Mouse (Mus musculus) heart, embryonic 14.5 days (tissue): ENCODE data around the gene Olfr1501. TPM values are rescaled to one million over a fixed set of nuclear protein-coding genes. Genes with fewer than 3 reads are reported as not detected.
"Not testable (repeated sequence)": the region's sequence is repeated elsewhere in the genome, so short reads cannot be mapped to it uniquely, and the experiment has no call there.

Source experiments
- ATAC-seq: fragments of 200-750 bp; cut with Nextera tagmentation; 2 replicates; pipeline ENCODE4 v1.8.0; 2017; ENCODE audit warnings: low read depth, moderate TSS enrichment; ENCODE audit not compliant: insufficient number of reproducible peaks, insufficient read depth, low FRiP score
- H3K27ac ChIP-seq, 2 experiments: fragments of 200-500 bp in 1 of 2; fragments of 300-500 bp in 1 of 2; sonication (generic) in 1 of 2; replicated peaks in 1 of 2; 2 replicates each; pipeline ENCODE4 v1.5.1; 2012 to 2014; ENCODE audit warnings: low read depth in 2 of 2, low read length in 2 of 2, control low read depth in 1 of 2, mild to moderate bottlenecking in 1 of 2, mixed read lengths in 1 of 2; ENCODE audit not compliant: control insufficient read depth in 1 of 2, insufficient read depth in 1 of 2
- H3K27me3 ChIP-seq: fragments of 300-500 bp; sonication (generic); 2 replicates; pipeline ENCODE4 v1.6.1; 2014; ENCODE audit warnings: mild to moderate bottlenecking, low read length, control low read depth; ENCODE audit not compliant: control insufficient read depth, insufficient read depth
- H3K36me3 ChIP-seq: fragments of 300-500 bp; sonication (generic); 2 replicates; pipeline ENCODE4 v1.6.1; 2014; ENCODE audit warnings: mild to moderate bottlenecking, control low read depth, low read length, mixed read lengths; ENCODE audit not compliant: control insufficient read depth, insufficient read depth
- H3K4me1 ChIP-seq, 2 experiments: fragments of 200-500 bp in 1 of 2; fragments of 300-500 bp in 1 of 2; sonication (generic) in 1 of 2; 2 replicates each; pipeline ENCODE4 v1.6.1; 2012 to 2014; ENCODE audit warnings: low read length in 2 of 2, control low read depth in 1 of 2, mixed read lengths in 1 of 2; ENCODE audit not compliant: control insufficient read depth in 2 of 2, insufficient read depth in 2 of 2
- H3K4me2 ChIP-seq: fragments of 300-500 bp; sonication (generic); 2 replicates; pipeline ENCODE4 v1.6.1; 2014; ENCODE audit warnings: mild to moderate bottlenecking, low read length
- H3K4me3 ChIP-seq, 2 experiments: fragments of 200-500 bp in 1 of 2; fragments of 300-500 bp in 1 of 2; sonication (generic) in 1 of 2; 2 replicates each; pipeline ENCODE4 v1.5.1; 2012 to 2014; ENCODE audit warnings: low read length in 2 of 2, mild to moderate bottlenecking in 2 of 2, control low read depth in 1 of 2, low read depth in 1 of 2, moderate library complexity in 1 of 2; ENCODE audit not compliant: control insufficient read depth in 1 of 2, insufficient read depth in 1 of 2
- H3K9ac ChIP-seq: fragments of 300-500 bp; sonication (generic); 2 replicates; pipeline ENCODE4 v1.6.1; 2014; ENCODE audit warnings: mild to moderate bottlenecking, low read length
- H3K9me3 ChIP-seq: fragments of 300-500 bp; sonication (generic); 2 replicates; pipeline ENCODE4 v1.6.1; 2016; ENCODE audit warnings: low read length, control low read depth; ENCODE audit not compliant: control insufficient read depth
- whole genome bisulfite sequencing: fragments of 180-500 bp; shearing (Covaris S2); extraction: QIAGEN DNeasy Blood & Tissue Kit; methylation state at CpG from one replicate; pipeline ENCODE4 v1.1.7; 2014; 5-methylcytosine and 5-hydroxymethylcytosine counted together
- polyA plus RNA-seq: library from polyadenylated mRNA; unstranded; fragments of >200 nt; fragmentation: Nextera tagmentation; extraction: Ambion mirVana; gene quantifications from 2 replicates; pipeline ENCODE4 v1.2.1, GENCODE M21; 2014

The Olfr1501 gene
- polyA plus RNA-seq, 1 experiment from 2014 or later, result not detected

DNA sequence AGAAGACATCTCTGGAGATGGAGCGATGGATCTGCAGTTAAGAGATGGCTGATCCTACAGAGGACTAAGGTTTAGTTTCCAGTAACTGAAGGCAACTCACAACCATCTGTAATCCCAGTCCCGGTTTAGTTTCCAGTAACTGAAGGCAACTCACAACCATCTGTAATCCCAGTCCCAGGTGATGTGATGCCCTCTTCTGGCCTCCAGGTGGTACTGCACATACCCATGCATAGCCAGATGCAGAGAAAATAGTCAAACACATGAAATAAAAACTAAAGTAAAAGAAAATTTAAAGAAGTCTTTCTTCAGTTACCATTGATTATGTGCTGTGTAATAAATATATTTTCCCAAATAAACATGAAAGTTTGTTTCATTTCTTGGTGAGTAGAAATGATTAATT is 37.7 kb downstream of the Olfr1501 start:
- ATAC-seq, result no peak
- H3K4me1 ChIP-seq, result no peaks in the 10 kb centered on the region
- H3K4me2 ChIP-seq, result no peak overlapping the region
- WGBS, result 60% methylated on average over 2 of the region's 2 CpGs
- H3K9me3 ChIP-seq, result no peaks in the 10 kb centered on the region
- H3K27ac ChIP-seq, result no peak overlapping the region
- no peak overlapping the region for H3K4me3 ChIP-seq
- no peaks in the 10 kb centered on the region for H3K27me3 ChIP-seq
- H3K36me3 ChIP-seq, result no peaks in the 10 kb centered on the region
- no peak overlapping the region for H3K9ac ChIP-seq

DNA sequence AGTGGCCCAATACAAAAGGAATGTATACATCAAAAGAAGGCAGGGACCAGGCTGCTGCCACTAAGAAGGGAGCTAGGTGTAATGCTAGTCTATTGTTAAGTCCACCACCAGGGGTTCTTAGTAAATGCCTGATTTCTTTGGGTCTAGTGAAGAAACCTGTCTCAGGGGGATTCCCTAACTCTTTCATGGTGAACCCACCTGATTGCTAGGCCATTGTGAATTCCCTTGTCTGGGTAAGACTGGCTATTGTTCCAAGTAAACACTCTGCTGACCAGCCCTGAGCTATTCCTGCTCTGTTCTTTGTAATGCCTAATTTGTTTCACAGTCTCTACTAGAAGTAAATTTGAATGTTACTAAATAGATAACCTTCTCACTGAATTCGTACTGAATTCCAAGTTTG is 45.0 kb downstream of the Olfr1501 start:
- not testable (repeated sequence) for H3K4me1 ChIP-seq, H3K9ac ChIP-seq, H3K4me2 ChIP-seq, H3K27me3 ChIP-seq, H3K27ac ChIP-seq, ATAC-seq, H3K9me3 ChIP-seq, H3K36me3 ChIP-seq, H3K4me3 ChIP-seq
- WGBS, result 43% methylated on average over 1 of the region's 1 CpGs

DNA sequence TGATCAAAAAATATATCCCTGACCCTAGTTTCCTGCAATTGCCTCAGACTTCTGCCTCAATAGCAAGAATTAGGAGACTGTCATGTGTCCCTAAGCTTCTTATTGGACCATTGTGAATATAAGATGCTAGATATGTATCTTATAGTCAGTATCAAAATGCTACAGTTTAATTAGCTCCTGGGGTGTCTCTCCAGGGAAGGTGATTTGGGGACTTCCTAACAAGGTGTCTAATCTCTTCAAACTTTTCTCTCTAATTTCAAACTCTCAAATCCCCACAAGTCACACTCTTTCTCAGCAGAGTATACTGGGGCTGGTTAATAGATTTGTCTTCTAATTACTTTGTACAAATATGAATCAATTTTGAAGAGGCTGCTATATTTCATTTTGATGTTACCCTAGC is 52.4 kb downstream of the Olfr1501 start, which contains the start of gene Olfr1497:
Olfr1497 (minus strand) TSS at position 101 of the 400 bp plus-strand sequence.
- no peak within 1 kb of the TSS for H3K9ac ChIP-seq
- ATAC-seq, result no peak
- H3K4me1 ChIP-seq, result no peaks in the 10 kb centered on the region
- H3K4me2 ChIP-seq, result no peak within 1 kb of the TSS
- H3K4me3 ChIP-seq, result no peak within 1 kb of the TSS
- no peak within 1 kb of the TSS for H3K27ac ChIP-seq
- H3K9me3 ChIP-seq, result no peaks in the 10 kb centered on the region
- H3K27me3 ChIP-seq, result no peaks in the 10 kb centered on the region
- H3K36me3 ChIP-seq, result no peaks in the 10 kb centered on the region

Other genes with a start within 250 kb of the Olfr1501 start
- gene Olfr1487, start 233.3 kb downstream of the Olfr1501 start, polyA plus RNA-seq, result not detected in 2 replicates
- not detected in 2 replicates for gene Olfr1489, start 219.1 kb downstream of the Olfr1501 start, polyA plus RNA-seq
- not detected in 2 replicates for gene Olfr1490, start 199.6 kb downstream of the Olfr1501 start, polyA plus RNA-seq
- gene Olfr1491, start 153.4 kb downstream of the Olfr1501 start, polyA plus RNA-seq, result not detected in 2 replicates
- gene Olfr1493-ps1, start 127.4 kb downstream of the Olfr1501 start, polyA plus RNA-seq, result not detected in 2 replicates
- not detected in 2 replicates for gene Olfr1494, start 111.0 kb downstream of the Olfr1501 start, polyA plus RNA-seq
- gene Olfr1495, start 86.1 kb downstream of the Olfr1501 start, polyA plus RNA-seq, result not detected in 2 replicates
- not detected in 2 replicates for gene Olfr1496, start 72.8 kb downstream of the Olfr1501 start, polyA plus RNA-seq
- not detected in 2 replicates for gene Olfr1497, start 52.5 kb downstream of the Olfr1501 start, polyA plus RNA-seq
- not detected in 2 replicates for gene Olfr1499, start 31.2 kb downstream of the Olfr1501 start, polyA plus RNA-seq
- gene Olfr1500, start 20.2 kb downstream of the Olfr1501 start, polyA plus RNA-seq, result not detected in 2 replicates
- gene Olfr1502, start 11.1 kb upstream of the Olfr1501 start, polyA plus RNA-seq, result not detected in 2 replicates
- gene Olfr1504, start 47.2 kb upstream of the Olfr1501 start, polyA plus RNA-seq, result not detected in 2 replicates
- not detected in 2 replicates for gene Olfr1505, start 62.8 kb upstream of the Olfr1501 start, polyA plus RNA-seq